26 mouse cellular contexts compared by ENCODE assay signal in the genomic region with DNA sequence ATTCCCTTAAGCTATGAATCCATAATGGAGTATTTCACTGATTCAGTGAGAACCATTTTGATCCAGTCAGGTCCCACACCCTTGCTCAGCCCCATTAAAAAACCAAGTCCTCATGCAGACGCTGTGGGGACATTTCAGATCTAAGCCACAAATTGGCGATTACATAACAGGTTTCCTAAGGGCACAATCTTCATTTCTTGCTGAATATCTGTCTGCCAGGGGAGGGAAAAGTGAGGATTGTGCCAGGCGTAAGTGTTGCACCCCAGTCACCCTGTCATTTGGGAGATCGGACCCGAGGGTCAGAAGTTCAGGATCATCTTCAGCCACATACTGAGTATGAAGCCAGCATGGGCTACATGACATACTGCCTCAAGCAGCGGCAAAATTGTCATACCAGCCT.
"Had no signal": no experiment of that assay in that cellular context is flagged by ENCODE, and none has a peak within 500 bp of the region (broad histone marks: within the 10 kb centered on the region; RNA-seq: fewer than 3 reads in every experiment).

No protein-coding gene starts in this region.

- DNase-seq: gastrocnemius, adult 2 months; gastrocnemius, postnatal 10 days; gastrocnemius, postnatal 25 days; heart, adult 2 months; heart, postnatal 4 days; kidney, adult 18-20 months; kidney, adult 8-10 months; kidney, postnatal 10 days; kidney, postnatal 25 days; kidney, postnatal 4 days had no signal

- ATAC-seq: hindbrain, embryonic 16.5 days; inflammation-experienced regulatory T-cells, adult 6 months; intestine, embryonic 15.5 days; intestine, postnatal 0 days; liver, embryonic 12.5 days had no signal

- H3K27me3 ChIP-seq: heart, embryonic 13.5 days; heart, embryonic 15.5 days; hindbrain, embryonic 12.5 days; intestine, embryonic 15.5 days; limb, embryonic 12.5 days; liver, embryonic 12.5 days had no signal

- H3K4me2 ChIP-seq: heart, embryonic 11.5 days; heart, embryonic 13.5 days; heart, embryonic 15.5 days; hindbrain, embryonic 12.5 days; hindbrain, embryonic 14.5 days; intestine, embryonic 15.5 days; limb, embryonic 12.5 days; liver, embryonic 12.5 days had no signal

- H3K9me3 ChIP-seq: heart, embryonic 13.5 days; heart, embryonic 15.5 days; hindbrain, embryonic 10.5 days; hindbrain, embryonic 12.5 days; intestine, embryonic 15.5 days; limb, embryonic 10.5 days; limb, embryonic 12.5 days; liver, embryonic 12.5 days had no signal

- H3K4me3 ChIP-seq: gastrocnemius, adult 2 months; heart, adult 2 months; heart, embryonic 13.5 days; heart, embryonic 15.5 days; hindbrain, embryonic 10.5 days; hindbrain, embryonic 12.5 days; intestine, embryonic 15.5 days; layer of hippocampus, adult 2 months; left cerebral cortex, adult 2 months; limb, embryonic 10.5 days; limb, embryonic 12.5 days; liver, embryonic 12.5 days had no signal

- H3K36me3 ChIP-seq: heart, embryonic 13.5 days; heart, embryonic 15.5 days; hindbrain, embryonic 10.5 days; hindbrain, embryonic 12.5 days; intestine, embryonic 15.5 days; limb, embryonic 10.5 days; limb, embryonic 12.5 days; liver, embryonic 12.5 days had no signal

- H3K27ac ChIP-seq: gastrocnemius, adult 2 months; heart, adult 2 months; heart, embryonic 13.5 days; heart, embryonic 15.5 days; hindbrain, embryonic 10.5 days; hindbrain, embryonic 12.5 days; hindbrain, embryonic 14.5 days; intestine, embryonic 15.5 days; layer of hippocampus, adult 2 months; left cerebral cortex, adult 2 months; limb, embryonic 10.5 days; limb, embryonic 12.5 days; liver, embryonic 12.5 days; liver, embryonic 14.5 days had no signal

- H3K4me1 ChIP-seq: hindbrain, embryonic 10.5 days; intestine, embryonic 15.5 days; limb, embryonic 10.5 days; liver, embryonic 12.5 days had no signal

- H3K9ac ChIP-seq: heart, embryonic 13.5 days; heart, embryonic 15.5 days; hindbrain, embryonic 12.5 days; hindbrain, embryonic 14.5 days; intestine, embryonic 15.5 days; limb, embryonic 12.5 days; liver, embryonic 12.5 days; liver, embryonic 14.5 days had no signal
